Mouse (Mus musculus) liver, postnatal 0 days (tissue): ENCODE measurements around the gene AI182371. TPM values are rescaled to one million over a fixed set of nuclear protein-coding genes. Genes with fewer than 3 reads are reported as not detected.
A peak's percentile ranks its signal among the peaks of the same experiment; 100 is the strongest.

Source experiments
- ATAC-seq: fragments of 200-750 bp; cut with Nextera tagmentation; 2 replicates; pipeline ENCODE4 v1.8.0; 2017; ENCODE audit warnings: mild to moderate bottlenecking, moderate library complexity
- DNase-seq: peaks from one replicate; pipeline ENCODE4 v3.0.0-alpha.2; 2016
- H3K27ac ChIP-seq: fragments of 300-500 bp; sonication (generic); 2 replicates; pipeline ENCODE4 v1.5.1; 2014; ENCODE audit warnings: antibody characterized with exemption, moderate library complexity, mild to moderate bottlenecking, low read depth
- H3K27me3 ChIP-seq: fragments of 300-500 bp; sonication (generic); 2 replicates; pipeline ENCODE4 v1.6.1; 2014; ENCODE audit warnings: low read length, control low read depth, mixed read lengths; ENCODE audit not compliant: insufficient read depth
- H3K36me3 ChIP-seq: fragments of 300-500 bp; sonication (generic); replicated peaks from 2 replicates; pipeline ENCODE4 v1.6.1; 2014; ENCODE audit warnings: mild to moderate bottlenecking, control low read depth, low read length, moderate library complexity, mixed read lengths; ENCODE audit not compliant: insufficient read depth
- H3K4me1 ChIP-seq: fragments of 300-500 bp; sonication (generic); 2 replicates; pipeline ENCODE4 v1.6.1; 2014; ENCODE audit warnings: antibody characterized with exemption, mild to moderate bottlenecking, control low read depth; ENCODE audit not compliant: insufficient read depth
- H3K4me2 ChIP-seq: fragments of 300-500 bp; sonication (generic); 2 replicates; pipeline ENCODE4 v1.6.1; 2014; ENCODE audit warnings: low read depth, mild to moderate bottlenecking, low read length, moderate library complexity, mixed read lengths
- H3K4me3 ChIP-seq: fragments of 300-500 bp; sonication (generic); 2 replicates; pipeline ENCODE4 v1.5.1; 2014; ENCODE audit warnings: low read depth, low read length
- H3K9ac ChIP-seq: fragments of 300-500 bp; sonication (generic); replicated peaks from 2 replicates; pipeline ENCODE4 v1.6.1; 2014; ENCODE audit warnings: mild to moderate bottlenecking, moderate library complexity
- H3K9me3 ChIP-seq: fragments of 300-500 bp; sonication (generic); 2 replicates; pipeline ENCODE4 v1.6.1; 2016; ENCODE audit warnings: mild to moderate bottlenecking, control low read depth, low read length, mixed read lengths
- CTCF ChIP-seq: sonication (generic); IDR thresholded peaks from 2 replicates; pipeline ENCODE4 v1.5.1; 2016; ENCODE audit warnings: antibody characterized with exemption, low read depth
- EP300 ChIP-seq: IDR thresholded peaks from 2 replicates; pipeline ENCODE4 v1.6.1; 2016; ENCODE audit warnings: antibody characterized with exemption, low read depth, mild to moderate bottlenecking
- WGBS: fragments of 180-500 bp; shearing (Covaris S2); extraction: QIAGEN DNeasy Blood & Tissue Kit; methylation state at CpG from one replicate; pipeline ENCODE4 v1.1.7; 2014; ENCODE audit not compliant: insufficient replicate concordance; 5-methylcytosine and 5-hydroxymethylcytosine counted together
- polyA plus RNA-seq: library from polyadenylated mRNA; unstranded; fragments of >200 nt; fragmentation: Nextera tagmentation; extraction: Ambion mirVana; gene quantifications from 2 replicates; pipeline ENCODE4 v1.2.1, GENCODE M21; 2015

AI182371 gene
- polyA plus RNA-seq, 1 experiment from 2014 or later, result 90.6 TPM

DNA sequence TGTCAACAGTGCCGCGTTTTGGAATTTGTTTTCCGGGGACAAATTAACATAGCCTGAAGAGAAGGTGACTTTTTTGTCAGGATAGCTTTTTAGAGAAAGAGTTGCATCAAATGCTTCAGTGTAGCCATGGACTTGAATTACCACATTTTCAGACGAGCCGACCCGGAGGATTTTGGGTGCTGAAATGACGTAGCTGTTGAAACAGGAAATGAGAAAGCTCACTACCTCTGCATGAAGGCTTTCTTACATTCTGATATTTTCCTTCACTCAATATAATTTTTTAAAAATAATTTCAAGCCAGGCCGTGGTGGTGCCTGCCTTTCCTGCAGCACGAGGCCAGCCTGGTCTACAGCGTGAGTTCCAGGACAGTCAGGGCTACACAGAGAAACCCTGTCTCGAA lies 44.1 kb downstream of the AI182371 start:
- H3K9me3 ChIP-seq, result no peaks in the 10 kb centered on the region
- no peaks in the 10 kb centered on the region for H3K27me3 ChIP-seq
- H3K4me1 ChIP-seq, result no peaks in the 10 kb centered on the region
- ATAC-seq, result no peak
- no peak overlapping the region for H3K27ac ChIP-seq
- no peak overlapping the region for H3K4me2 ChIP-seq
- H3K36me3 ChIP-seq, result no peaks in the 10 kb centered on the region
- 69% methylated on average over 11 of the region's 11 CpGs for WGBS
- TF ChIP-seq EP300, result no peak
- no peak overlapping the region for H3K9ac ChIP-seq
- H3K4me3 ChIP-seq, result no peak overlapping the region
- DNase-seq, result no peak

DNA sequence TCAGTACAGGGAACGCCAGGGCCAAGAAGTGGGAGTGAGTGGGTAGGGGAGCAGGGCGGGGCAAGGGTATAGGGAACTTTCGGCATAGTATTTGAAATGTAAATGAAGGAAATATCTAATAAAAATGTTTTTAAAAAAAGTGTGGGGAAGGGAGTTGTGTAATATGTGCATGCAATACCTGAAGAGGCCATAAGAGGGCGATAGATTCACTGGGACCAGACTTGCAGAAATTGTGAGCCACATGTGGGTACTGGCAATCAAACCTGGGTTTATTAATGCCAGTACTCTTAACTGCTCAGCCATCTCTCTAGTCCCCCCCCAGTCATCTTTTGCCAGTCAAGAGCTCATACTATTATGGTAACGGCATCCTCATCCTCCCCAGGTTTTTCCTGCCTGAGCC lies 52.5 kb downstream of the AI182371 start:
- WGBS, result 36% methylated on average over 5 of the region's 5 CpGs
- Histone ChIP-seq H3K9me3 (no peaks in the 10 kb centered on the region), H3K9ac (no peak overlapping the region), H3K4me1 (no peaks in the 10 kb centered on the region), H3K27me3 (no peaks in the 10 kb centered on the region), H3K36me3 (0 out of 2 replicates have a peak, but pooled peaks cover 3% of the 10 kb centered on the region), H3K4me2 (no peak overlapping the region), H3K27ac (no peak overlapping the region), H3K4me3 (no peak overlapping the region)
- ATAC-seq, result no peak
- peak; percentile 41 for DNase-seq
- peak; percentile 85 for TF ChIP-seq CTCF
- no peak for TF ChIP-seq EP300

DNA sequence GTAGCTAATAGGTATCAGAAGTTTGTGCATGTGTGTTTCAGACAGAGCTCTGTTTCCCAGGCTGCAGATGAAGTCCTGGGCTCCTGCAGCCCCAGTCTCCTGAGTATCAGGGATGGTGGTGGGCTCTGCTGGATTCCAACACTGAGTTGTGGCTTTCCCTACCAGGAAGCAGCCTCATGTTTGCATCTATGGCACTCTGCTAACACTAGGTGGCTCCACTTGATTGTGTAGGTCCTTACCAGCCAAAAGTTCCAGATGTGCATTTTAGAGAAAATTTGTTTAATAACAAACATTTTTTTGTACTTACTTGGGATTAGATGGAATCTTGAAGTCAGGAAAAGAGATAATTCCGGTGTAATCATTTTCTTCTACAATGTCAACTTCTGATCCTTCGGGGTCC lies 56.4 kb downstream of the AI182371 start:
- DNase-seq (peak; percentile 30), ATAC-seq (no peak)
- 0 out of 2 replicates have a peak, but pooled peaks cover 4% of the 10 kb centered on the region for H3K36me3 ChIP-seq
- WGBS, result 65% methylated on average over 2 of the region's 2 CpGs
- H3K27ac ChIP-seq, result no peak overlapping the region
- H3K4me1 ChIP-seq, result no peaks in the 10 kb centered on the region
- no peaks in the 10 kb centered on the region for H3K9me3 ChIP-seq
- no peak overlapping the region for H3K4me3 ChIP-seq
- no peaks in the 10 kb centered on the region for H3K27me3 ChIP-seq
- TF ChIP-seq EP300 (no peak), CTCF (peak; percentile 76)
- no peak overlapping the region for H3K4me2 ChIP-seq
- no peak overlapping the region for H3K9ac ChIP-seq

DNA sequence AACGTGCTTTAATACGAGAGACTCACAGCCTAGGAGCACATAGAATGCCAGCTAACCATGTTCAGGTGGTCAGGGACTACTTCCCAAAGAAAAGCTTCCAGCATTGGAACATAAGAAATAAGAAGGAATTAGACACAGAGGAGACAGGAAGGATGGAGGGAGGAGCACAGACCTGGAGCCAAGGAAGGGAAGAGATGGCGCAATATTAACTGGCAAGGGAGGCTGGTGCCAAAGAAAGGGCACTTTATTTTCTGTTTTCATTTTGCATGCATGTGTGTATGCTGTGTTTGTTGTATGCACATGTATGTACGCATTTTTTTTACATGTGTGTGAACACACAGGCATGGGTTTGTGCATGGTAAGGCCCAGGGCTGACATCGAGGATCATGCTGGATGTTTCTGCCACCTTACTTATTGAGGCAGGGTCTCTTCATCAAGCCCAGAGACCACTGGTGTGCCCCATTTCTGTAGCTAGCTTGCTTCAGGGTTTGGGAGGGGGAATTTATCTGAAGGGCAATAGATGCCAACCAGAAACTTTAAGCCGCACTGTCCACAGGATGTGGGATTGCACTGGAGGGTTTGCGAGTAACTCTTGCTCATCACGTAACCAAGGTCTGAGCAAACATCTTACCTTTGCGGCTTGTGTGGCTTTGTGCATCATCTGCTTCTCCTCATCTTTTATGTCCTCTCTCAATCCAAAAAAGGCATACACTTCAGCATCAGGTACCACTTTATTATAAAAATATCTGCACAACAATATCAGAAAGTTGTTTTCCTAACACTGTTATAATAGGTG lies 62.6 kb downstream of the AI182371 start:
- peaks cover 6% of the 10 kb centered on the region; the same call in 1 of the 2 replicates for H3K36me3 ChIP-seq
- no peak overlapping the region for H3K9ac ChIP-seq
- no peak overlapping the region for H3K27ac ChIP-seq
- DNase-seq (no peak), ATAC-seq (no peak)
- H3K4me1 ChIP-seq, result no peaks in the 10 kb centered on the region
- H3K27me3 ChIP-seq, result no peaks in the 10 kb centered on the region
- no peak overlapping the region for H3K4me2 ChIP-seq
- no peaks in the 10 kb centered on the region for H3K9me3 ChIP-seq
- 79% methylated on average over 9 of the region's 9 CpGs for WGBS
- no peak for TF ChIP-seq EP300
- TF ChIP-seq CTCF, result no peak
- no peak overlapping the region for H3K4me3 ChIP-seq

Other genes starting within 250 kb of the AI182371 start
- gene Cutal, start 227.1 kb downstream of the AI182371 start, polyA plus RNA-seq, result 7.2 and 8.5 TPM in 2 replicates
- gene Psmd5, start 226.6 kb downstream of the AI182371 start, polyA plus RNA-seq, result 36.0 and 37.3 TPM in 2 replicates
- gene Phf19, start 187.5 kb downstream of the AI182371 start, polyA plus RNA-seq, result 1.1 and 1.3 TPM in 2 replicates
- gene Traf1, start 139.8 kb downstream of the AI182371 start, polyA plus RNA-seq, result 0.34 and 0.43 TPM in 2 replicates
- gene Hc, start 40.1 kb downstream of the AI182371 start, polyA plus RNA-seq, result 81.0 and 82.7 TPM in 2 replicates
- 10.5 and 10.8 TPM in 2 replicates for gene Cntrl, start 7.9 kb upstream of the AI182371 start, polyA plus RNA-seq
- 208 and 217 TPM in 2 replicates for gene Rab14, start 99.6 kb upstream of the AI182371 start, polyA plus RNA-seq
- 56.1 and 59.7 TPM in 2 replicates for gene Gsn, start 154.8 kb upstream of the AI182371 start, polyA plus RNA-seq
- 77.1 and 86.3 TPM in 2 replicates for gene Stom, start 235.4 kb upstream of the AI182371 start, polyA plus RNA-seq